Mouse (Mus musculus) gastrocnemius, postnatal 4 days (tissue): ENCODE measurements around the gene Gucy2e. TPM values are rescaled to one million over a fixed set of nuclear protein-coding genes. Genes with fewer than 3 reads are reported as not detected.

ENCODE experiments used
- DNase-seq, 2 experiments: peaks; one replicate each; pipeline ENCODE4 v3.0.0; 2021 to 2022; ENCODE audit warnings: low spot score in 2 of 2, mixed read lengths in 2 of 2
- total RNA-seq, 2 experiments: library from RNA; stranded (reverse); gene quantifications; 2 replicates each; pipeline ENCODE4 v1.2.3; 2021

Gucy2e gene
- total RNA-seq, 2 experiments from 2014 or later = not detected

GRCm38 (mm10) chr11:69236061-69236925 is 543 bp downstream of the Gucy2e start:
- no peak for DNase-seq

- DNase-seq = peak in 1 of 2 experiments; percentile 41
These were observed 1.4 kb downstream of the Gucy2e start for GRCm38 (mm10) chr11:69235285-69236060.

- DNase-seq = no peak
These were observed 3.7 kb downstream of the Gucy2e start for GRCm38 (mm10) chr11:69233141-69233540.

- no peak for DNase-seq
These were observed 6.4 kb downstream of the Gucy2e start for GRCm38 (mm10) chr11:69230420-69230819.

- no peak for DNase-seq
These were observed 11.1 kb downstream of the Gucy2e start for GRCm38 (mm10) chr11:69225715-69226114.

GRCm38 (mm10) chr11:69223101-69223500 is 13.7 kb downstream of the Gucy2e start:
- no peak for DNase-seq

GRCm38 (mm10) chr11:69221070-69221469 is 15.8 kb downstream of the Gucy2e start:
- DNase-seq = no peak

GRCm38 (mm10) chr11:69218661-69219060 is 18.2 kb downstream of the Gucy2e start:
- no peak for DNase-seq

- no peak for DNase-seq
These were observed 19.4 kb downstream of the Gucy2e start for GRCm38 (mm10) chr11:69217411-69217810.

GRCm38 (mm10) chr11:69211431-69211830 is 25.4 kb downstream of the Gucy2e start:
- no peak for DNase-seq

- no peak for DNase-seq
These were observed 34.2 kb downstream of the Gucy2e start for GRCm38 (mm10) chr11:69202469-69203230.

GRCm38 (mm10) chr11:69200231-69200630 is 36.6 kb downstream of the Gucy2e start:
- DNase-seq = no peak

- no peak for DNase-seq
These were observed 37.6 kb downstream of the Gucy2e start for GRCm38 (mm10) chr11:69199251-69199650.

GRCm38 (mm10) chr11:69197743-69198142 is 39.1 kb downstream of the Gucy2e start, which contains the start of gene Alox8:
TSS of gene Alox8 (minus strand) at chr11:69197843.
- DNase-seq = no peak

GRCm38 (mm10) chr11:69197194-69197593 is 39.6 kb downstream of the Gucy2e start:
- DNase-seq = no peak

- DNase-seq = no peak
These were observed 40.1 kb downstream of the Gucy2e start for GRCm38 (mm10) chr11:69196766-69197165.

- no peak for DNase-seq
These were observed 44.0 kb downstream of the Gucy2e start for GRCm38 (mm10) chr11:69192840-69193239.

- no peak for DNase-seq
These were observed 50.9 kb downstream of the Gucy2e start for GRCm38 (mm10) chr11:69185936-69186335.

- no peak for DNase-seq
These were observed 51.8 kb downstream of the Gucy2e start for GRCm38 (mm10) chr11:69185031-69185430.

GRCm38 (mm10) chr11:69180120-69180519 is 56.7 kb downstream of the Gucy2e start:
- no peak for DNase-seq

GRCm38 (mm10) chr11:69179512-69179911 is 57.3 kb downstream of the Gucy2e start:
- DNase-seq = no peak
